Mouse (Mus musculus) gastrocnemius, adult 2 months (tissue): ENCODE measurements around the gene Psmd5. TPM values are rescaled to one million over a fixed set of nuclear protein-coding genes. Genes with fewer than 3 reads are reported as not detected.

Experiments
- DNase-seq: peaks from one replicate; pipeline ENCODE4 v3.0.0; 2022
- H3K27ac ChIP-seq: fragments of 200-600 bp; 2 replicates; pipeline ENCODE4 v1.8.1; 2022; ENCODE audit warnings: mild to moderate bottlenecking
- H3K4me3 ChIP-seq: fragments of 200-600 bp; 2 replicates; pipeline ENCODE4 v1.8.1; 2022; ENCODE audit warnings: mild to moderate bottlenecking, moderate library complexity
- CTCF ChIP-seq: fragments of 200-600 bp; IDR thresholded peaks from 2 replicates; pipeline ENCODE4 v1.8.1; 2022; ENCODE audit warnings: antibody characterized with exemption, mild to moderate bottlenecking, moderate library complexity
- intact Hi-C: fragments of 180-260 bp; cut with DNase I; formaldehyde crosslinking; loops from one replicate; pipeline ENCODE4 v1.15.1; 2025
- total RNA-seq, 2 experiments: library from RNA; stranded (reverse); gene quantifications; 2 replicates each; pipeline ENCODE4 v1.2.3; 2021

Gene Psmd5
- total RNA-seq, 2 experiments from 2014 or later: 12.6 to 14.7 TPM

GRCm38 (mm10) chr2:34904849-34905542 is 30.2 kb upstream of the Psmd5 start:
- no peak for TF ChIP-seq CTCF
- DNase-seq: peak; percentile 99
- peak overlapping the region; percentile 74 for H3K4me3 ChIP-seq
- intact Hi-C loops: loop anchor here (5.0 kb wide), 1 partner anchor 67 kb away; no protein-coding TSS in a partner anchor
- peak overlapping the region; percentile 92 for H3K27ac ChIP-seq

DNA sequence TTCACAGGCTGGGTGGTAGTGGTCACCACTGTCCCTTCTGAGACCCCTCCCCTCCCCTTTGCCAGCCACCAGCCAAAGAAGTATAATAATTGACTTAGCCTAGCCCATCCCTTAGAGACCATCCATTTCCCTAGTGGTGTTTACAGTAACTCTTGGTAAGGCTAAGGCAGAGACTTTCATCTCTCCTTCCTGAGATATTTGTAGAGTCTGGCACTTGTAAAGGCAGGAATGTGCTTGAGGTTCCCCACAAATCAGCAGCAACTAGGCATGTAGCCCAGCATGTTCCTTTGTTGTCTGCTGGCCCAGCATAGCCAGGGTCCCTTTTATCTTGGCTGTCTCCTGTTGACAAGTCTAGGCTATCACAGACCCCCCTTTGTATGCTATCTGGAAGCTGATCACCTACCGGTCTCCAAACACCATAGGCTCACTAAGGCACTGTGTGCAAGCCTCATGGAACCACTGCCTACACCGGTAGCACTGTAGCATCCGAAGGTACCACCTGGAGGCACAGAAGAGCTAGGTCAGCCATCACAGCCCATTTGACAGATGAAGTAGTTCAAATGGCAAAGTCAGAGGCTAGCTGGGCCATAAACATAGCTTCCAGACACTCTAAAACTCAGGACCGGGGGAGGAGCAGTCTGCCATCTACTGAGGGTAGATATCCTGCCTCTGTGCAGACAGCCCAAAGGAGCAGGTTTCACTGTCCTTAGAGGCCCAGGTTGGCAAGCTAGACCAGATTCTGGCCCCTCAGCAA is 29.1 kb upstream of the Psmd5 start:
- Histone ChIP-seq H3K27ac (peak overlapping the region; percentile 92), H3K4me3 (peak overlapping the region; percentile 74)
- intact Hi-C loops: loop anchor here (5.0 kb wide), 1 partner anchor 68 kb away; no protein-coding TSS in a partner anchor
- TF ChIP-seq CTCF: no peak
- DNase-seq: no peak

- intact Hi-C loops: loop anchor here (5.0 kb wide), 1 partner anchor 69 kb away; no protein-coding TSS in a partner anchor
- no peak for DNase-seq
- no peak for TF ChIP-seq CTCF
- Histone ChIP-seq H3K27ac (no peak overlapping the region), H3K4me3 (no peak overlapping the region)
These were observed 28.4 kb upstream of the Psmd5 start for GRCm38 (mm10) chr2:34903191-34903590.

- H3K27ac ChIP-seq: no peak overlapping the region
- intact Hi-C loops: loop anchor here (5.0 kb wide), 1 partner anchor 70 kb away; no protein-coding TSS in a partner anchor
- no peak for DNase-seq
- TF ChIP-seq CTCF: no peak
- no peak overlapping the region for H3K4me3 ChIP-seq
These were observed 28.0 kb upstream of the Psmd5 start for GRCm38 (mm10) chr2:34902731-34903130.

DNA sequence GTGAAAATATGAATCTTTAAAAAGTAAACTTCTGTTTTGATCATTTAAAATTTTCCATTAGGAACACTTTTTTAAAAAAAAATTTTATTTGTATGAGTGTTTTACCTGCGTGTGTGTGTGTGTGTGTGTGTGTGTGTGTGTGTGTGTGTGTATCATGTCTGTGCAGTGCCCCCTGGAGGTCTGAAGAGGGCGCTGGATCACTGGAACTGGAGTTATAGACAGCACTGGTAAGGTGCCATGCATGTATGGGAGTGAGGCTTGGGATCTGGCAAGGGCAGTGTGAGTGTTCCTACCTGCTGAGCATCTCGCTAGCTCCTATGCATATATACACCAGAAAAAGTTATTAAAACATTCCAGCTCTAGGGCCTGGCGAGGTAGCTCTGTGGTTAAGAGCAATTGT is 27.0 kb upstream of the Psmd5 start:
- intact Hi-C loops: loop anchor here (5.0 kb wide), 1 partner anchor 71 kb away; no protein-coding TSS in a partner anchor
- DNase-seq: no peak
- TF ChIP-seq CTCF: no peak

DNA sequence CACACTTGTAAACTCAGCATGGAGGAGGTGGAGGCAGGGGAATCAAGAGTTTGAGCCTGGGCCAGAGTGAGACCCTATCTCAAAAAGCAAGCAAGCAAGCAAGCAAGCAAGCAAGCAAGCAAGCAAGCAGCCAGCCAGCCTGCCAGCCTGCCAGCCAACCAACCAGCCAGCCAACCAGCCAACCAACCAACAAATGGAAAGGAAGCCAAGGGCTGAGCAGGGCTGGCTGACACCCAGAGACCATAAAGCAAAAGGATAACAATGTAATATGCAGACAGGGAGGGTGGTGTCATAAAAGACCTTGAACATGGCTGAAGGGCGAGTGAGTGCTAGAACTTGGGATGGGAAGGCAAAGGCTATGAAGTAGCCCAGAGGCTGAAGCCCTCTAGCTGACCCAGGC is 25.6 kb upstream of the Psmd5 start:
- intact Hi-C loops: loop anchor here (5.0 kb wide), 1 partner anchor 72 kb away; no protein-coding TSS in a partner anchor
- no peak for TF ChIP-seq CTCF
- no peak for DNase-seq
- no peak overlapping the region for H3K27ac ChIP-seq
- no peak overlapping the region for H3K4me3 ChIP-seq

More for the DNA sequence above, 27.0 kb upstream of the Psmd5 start:
- Histone ChIP-seq H3K27ac (no peak overlapping the region), H3K4me3 (no peak overlapping the region)

DNA sequence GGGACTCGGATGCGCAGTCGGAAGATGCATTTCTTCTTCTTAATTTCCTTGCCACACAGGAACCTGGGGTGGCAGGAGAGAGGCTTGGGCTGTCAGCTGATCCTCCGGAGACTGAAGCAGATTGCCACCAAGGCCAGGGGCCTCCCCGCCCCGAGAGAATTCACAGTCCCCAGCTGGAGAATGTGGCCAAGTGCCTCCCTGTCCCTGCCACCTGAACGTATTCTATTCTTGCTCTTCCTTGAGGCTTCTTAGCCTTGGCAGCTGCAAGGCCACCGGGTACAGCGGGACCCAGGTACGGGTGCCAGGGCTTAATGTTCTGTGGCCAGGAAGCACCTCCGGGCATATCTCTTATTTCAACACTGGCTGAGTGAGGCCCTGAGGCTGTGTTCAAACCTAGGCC is 24.9 kb upstream of the Psmd5 start:
- no peak for TF ChIP-seq CTCF
- Histone ChIP-seq H3K27ac (no peak overlapping the region), H3K4me3 (no peak overlapping the region)
- DNase-seq: peak; percentile 62
- intact Hi-C loops: loop anchor here (2.0 to 5.0 kb wide), 2 partner anchors 29 to 73 kb away; no protein-coding TSS in a partner anchor

DNA sequence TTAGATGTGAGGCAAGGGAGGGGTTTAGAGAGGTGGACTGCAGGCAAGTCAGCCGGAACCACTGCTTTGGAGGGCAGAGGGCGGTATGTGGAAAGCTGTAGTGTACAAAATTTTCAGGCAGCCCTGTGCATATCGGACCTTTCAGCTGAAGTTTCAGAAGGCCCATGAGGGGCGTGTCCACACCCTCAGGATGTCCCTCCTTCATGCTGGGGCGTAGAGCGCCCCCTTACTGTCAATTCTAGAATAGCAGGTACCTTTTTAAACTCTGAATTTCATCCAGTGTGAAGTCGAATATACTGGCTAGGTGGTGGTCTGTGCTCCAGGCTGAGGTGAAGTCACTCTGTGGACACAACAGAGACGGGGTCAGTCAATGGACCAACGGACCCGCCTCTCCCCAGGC is 23.1 kb upstream of the Psmd5 start:
- intact Hi-C loops: loop anchor here (2.0 kb wide), 1 partner anchor 27 kb away; no protein-coding TSS in a partner anchor
- Histone ChIP-seq H3K27ac (no peak overlapping the region), H3K4me3 (no peak overlapping the region)
- peak; percentile 70 for TF ChIP-seq CTCF
- DNase-seq: no peak

DNA sequence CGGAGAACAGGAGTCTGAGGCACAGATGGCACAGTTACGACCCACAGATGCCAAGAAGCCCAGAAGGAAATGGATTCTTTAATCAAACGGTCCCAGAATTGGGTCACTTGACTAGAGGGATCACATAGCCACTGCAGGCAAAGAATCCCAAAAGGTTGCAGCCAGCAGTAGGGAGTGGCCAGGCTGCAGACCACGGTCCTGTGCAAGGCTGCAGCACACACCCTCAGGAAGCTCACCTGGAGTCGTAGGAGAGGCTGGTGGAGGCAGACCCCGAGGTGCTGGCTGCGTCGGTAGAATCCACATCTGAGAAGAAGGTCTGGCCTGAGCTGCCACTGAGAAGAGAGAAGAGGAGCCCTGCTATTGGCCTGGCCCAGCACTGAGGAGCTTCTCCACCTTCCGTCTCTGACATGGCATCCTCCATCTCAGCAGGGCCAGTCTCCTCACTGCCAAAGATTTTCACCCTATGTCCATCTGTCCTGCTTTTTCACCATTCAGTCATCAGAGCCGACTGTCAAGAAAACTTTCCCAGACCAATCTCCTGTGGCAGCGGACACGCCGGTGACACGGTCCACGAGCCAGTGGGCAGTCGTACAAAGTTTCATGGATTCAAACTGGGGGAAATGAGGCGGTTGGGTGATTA is 22.2 kb upstream of the Psmd5 start:
- intact Hi-C loops: no loop called here
- TF ChIP-seq CTCF: no peak
- H3K4me3 ChIP-seq: no peak overlapping the region
- H3K27ac ChIP-seq: no peak overlapping the region
- no peak for DNase-seq

DNA sequence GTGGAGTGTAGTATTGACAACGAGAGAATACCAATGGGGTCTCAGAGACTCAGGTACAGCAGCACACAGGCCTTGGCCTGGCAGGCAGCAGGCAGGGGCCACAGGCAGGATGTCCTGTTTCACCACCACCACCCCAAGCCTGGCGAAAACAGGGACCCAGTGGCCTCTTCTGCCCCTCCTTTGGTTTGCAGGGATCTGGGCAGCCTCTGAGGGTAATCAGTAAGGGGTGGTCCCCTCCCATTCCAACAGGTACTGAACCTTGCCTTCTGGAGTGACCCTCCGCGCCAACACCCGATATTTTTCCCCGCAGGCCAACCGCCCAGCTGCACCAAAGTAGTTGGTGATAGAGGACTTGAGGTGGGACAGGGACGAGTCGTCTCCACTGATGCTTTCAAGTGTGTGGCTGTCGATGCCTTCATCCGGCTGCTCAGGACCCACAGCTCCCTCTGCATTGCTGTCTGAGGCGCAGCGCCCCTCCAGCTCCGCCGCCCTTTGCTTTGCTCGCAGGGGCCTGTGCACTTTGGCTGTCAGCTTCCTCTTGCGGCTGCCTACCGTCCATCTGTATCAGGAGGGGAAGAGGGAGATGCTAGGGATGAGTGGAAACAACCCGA is 20.8 kb upstream of the Psmd5 start:
- Histone ChIP-seq H3K27ac (no peak overlapping the region), H3K4me3 (no peak overlapping the region)
- intact Hi-C loops: no loop called here
- no peak for DNase-seq
- TF ChIP-seq CTCF: no peak

DNA sequence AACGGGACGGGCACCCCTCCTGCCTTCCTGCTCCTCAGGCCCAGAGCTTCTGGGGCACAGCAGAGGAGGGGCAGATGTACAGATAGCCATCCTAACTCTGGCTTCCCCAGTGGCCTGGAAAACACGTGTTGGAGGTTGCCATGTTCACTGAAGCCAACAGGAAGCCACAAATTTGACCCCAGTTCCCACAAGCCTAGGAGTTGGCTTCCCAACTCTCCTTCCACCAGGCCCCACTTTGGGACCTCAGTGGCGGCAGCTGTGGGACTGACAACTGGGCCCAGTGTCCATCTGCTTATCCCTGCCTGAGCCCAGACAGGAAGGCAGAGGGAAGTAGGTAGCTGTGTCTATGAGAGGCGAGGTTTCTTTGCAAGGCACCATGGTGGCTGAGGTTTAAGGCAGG is 19.2 kb upstream of the Psmd5 start:
- no peak for TF ChIP-seq CTCF
- no peak overlapping the region for H3K27ac ChIP-seq
- H3K4me3 ChIP-seq: no peak overlapping the region
- DNase-seq: no peak
- intact Hi-C loops: no loop called here

GRCm38 (mm10) chr2:34884186-34884585 is 9.4 kb upstream of the Psmd5 start:
- no peak overlapping the region for H3K27ac ChIP-seq

More at GRCm38 (mm10) chr2:34884186-34884585, 9.4 kb upstream of the Psmd5 start:
- intact Hi-C loops: no loop called here
- TF ChIP-seq CTCF: no peak
- DNase-seq: no peak
- H3K4me3 ChIP-seq: no peak overlapping the region
